Mouse (Mus musculus): Measurements from ENCODE around the gene Rplp1. TPM values are rescaled to one million over a fixed set of nuclear protein-coding genes. Genes with fewer than 3 reads are reported as not detected.

Rplp1 gene
- polyA plus RNA-seq (2014; fragmentation: Nextera tagmentation; extraction: Ambion mirVana), result 1,074 and 1,150 TPM in 2 replicates

- H3K27ac ChIP-seq (ENCODE audit: low read depth, low read length), result peak within 1 kb of the TSS; percentile 80
- H3K27me3 ChIP-seq (ENCODE audit: control insufficient read depth, insufficient read depth, low read length), result no peaks in the 10 kb centered on the region
- H3K4me2 ChIP-seq (ENCODE audit: low read depth), result peak within 1 kb of the TSS; percentile 51
- DNase-seq (ENCODE audit: low spot score), result peak; percentile 95
- under 1% methylated on average over 70 of the region's 70 CpGs for WGBS
- H3K9ac ChIP-seq (ENCODE audit: low read length), result peak within 1 kb of the TSS; percentile 88
- H3K4me3 ChIP-seq (ENCODE audit: low read depth, low read length), result peak within 1 kb of the TSS; percentile 93
- H3K9me3 ChIP-seq (ENCODE audit: control insufficient read depth, low read length), result no peaks in the 10 kb centered on the region
- H3K4me1 ChIP-seq (ENCODE audit: control insufficient read depth, insufficient read depth, low read length), result peaks cover 4% of the 10 kb centered on the region; the same call in 1 of the 2 replicates
- peak; percentile 89 for ATAC-seq (ENCODE audit: insufficient read depth, low FRiP score, low TSS enrichment)
- peaks cover 14% of the 10 kb centered on the region; the same call in 1 of the 2 replicates for H3K36me3 ChIP-seq (ENCODE audit: control insufficient read depth, insufficient read depth, low read length)
Measured at GRCm38 (mm10) chr9:61914203-61914916, at the start of gene Rplp1. Rplp1 (minus strand) TSS chr9:61914542.

GRCm38 (mm10) chr9:61963356-61963755 lies 49.0 kb upstream of the Rplp1 start:
- WGBS, result 82% methylated on average over 6 of the region's 6 CpGs

GRCm38 (mm10) chr9:61961181-61961580 lies 46.8 kb upstream of the Rplp1 start:
- no peak for DNase-seq (ENCODE audit: low spot score)
- Histone ChIP-seq H3K9ac (ENCODE audit: low read length) (no peak overlapping the region), H3K27me3 (ENCODE audit: control insufficient read depth, insufficient read depth, low read length) (no peaks in the 10 kb centered on the region), H3K36me3 (ENCODE audit: control insufficient read depth, insufficient read depth, low read length) (no peaks in the 10 kb centered on the region), H3K4me1 (ENCODE audit: control insufficient read depth, insufficient read depth, low read length) (no peaks in the 10 kb centered on the region), H3K4me3 (ENCODE audit: low read depth, low read length) (no peak overlapping the region), H3K9me3 (ENCODE audit: control insufficient read depth, low read length) (no peaks in the 10 kb centered on the region), H3K27ac (ENCODE audit: low read depth, low read length) (no peak overlapping the region), H3K4me2 (ENCODE audit: low read depth) (no peak overlapping the region)
- ATAC-seq (ENCODE audit: insufficient read depth, low FRiP score, low TSS enrichment), result no peak
- WGBS, result 83% methylated on average over 4 of the region's 4 CpGs

More at GRCm38 (mm10) chr9:61963356-61963755, 49.0 kb upstream of the Rplp1 start:
- no peak overlapping the region for H3K9ac ChIP-seq (ENCODE audit: low read length)
- ATAC-seq (ENCODE audit: insufficient read depth, low FRiP score, low TSS enrichment) (no peak), DNase-seq (ENCODE audit: low spot score) (no peak)
- H3K9me3 ChIP-seq (ENCODE audit: control insufficient read depth, low read length), result no peaks in the 10 kb centered on the region
- no peak overlapping the region for H3K4me3 ChIP-seq (ENCODE audit: low read depth, low read length)
- H3K36me3 ChIP-seq (ENCODE audit: control insufficient read depth, insufficient read depth, low read length), result no peaks in the 10 kb centered on the region
- no peak overlapping the region for H3K27ac ChIP-seq (ENCODE audit: low read depth, low read length)
- H3K27me3 ChIP-seq (ENCODE audit: control insufficient read depth, insufficient read depth, low read length), result no peaks in the 10 kb centered on the region
- no peaks in the 10 kb centered on the region for H3K4me1 ChIP-seq (ENCODE audit: control insufficient read depth, insufficient read depth, low read length)
- H3K4me2 ChIP-seq (ENCODE audit: low read depth), result no peak overlapping the region

- Histone ChIP-seq H3K4me1 (ENCODE audit: control insufficient read depth, insufficient read depth, low read length) (no peaks in the 10 kb centered on the region), H3K4me3 (ENCODE audit: low read depth, low read length) (no peak overlapping the region), H3K9me3 (ENCODE audit: control insufficient read depth, low read length) (no peaks in the 10 kb centered on the region), H3K27me3 (ENCODE audit: control insufficient read depth, insufficient read depth, low read length) (no peaks in the 10 kb centered on the region), H3K36me3 (ENCODE audit: control insufficient read depth, insufficient read depth, low read length) (no peaks in the 10 kb centered on the region), H3K27ac (ENCODE audit: low read depth, low read length) (no peak overlapping the region), H3K9ac (ENCODE audit: low read length) (no peak overlapping the region), H3K4me2 (ENCODE audit: low read depth) (no peak overlapping the region)
- no peak for ATAC-seq (ENCODE audit: insufficient read depth, low FRiP score, low TSS enrichment)
- 70% methylated on average over 5 of the region's 5 CpGs for WGBS
- DNase-seq (ENCODE audit: low spot score), result no peak
Measured at GRCm38 (mm10) chr9:61960753-61961152, 46.4 kb upstream of the Rplp1 start.

- Histone ChIP-seq H3K4me2 (ENCODE audit: low read depth) (no peak overlapping the region), H3K27me3 (ENCODE audit: control insufficient read depth, insufficient read depth, low read length) (no peaks in the 10 kb centered on the region), H3K9ac (ENCODE audit: low read length) (no peak overlapping the region), H3K36me3 (ENCODE audit: control insufficient read depth, insufficient read depth, low read length) (no peaks in the 10 kb centered on the region), H3K4me3 (ENCODE audit: low read depth, low read length) (no peak overlapping the region), H3K9me3 (ENCODE audit: control insufficient read depth, low read length) (no peaks in the 10 kb centered on the region), H3K27ac (ENCODE audit: low read depth, low read length) (no peak overlapping the region), H3K4me1 (ENCODE audit: control insufficient read depth, insufficient read depth, low read length) (no peaks in the 10 kb centered on the region)
- no peak for ATAC-seq (ENCODE audit: insufficient read depth, low FRiP score, low TSS enrichment)
- 90% methylated on average over 1 of the region's 1 CpGs for WGBS
- DNase-seq (ENCODE audit: low spot score), result no peak
Measured at GRCm38 (mm10) chr9:61959921-61960569, 45.7 kb upstream of the Rplp1 start.

GRCm38 (mm10) chr9:61954707-61955106 lies 40.4 kb upstream of the Rplp1 start:
- ATAC-seq (ENCODE audit: insufficient read depth, low FRiP score, low TSS enrichment) (no peak), DNase-seq (ENCODE audit: low spot score) (no peak)
- H3K36me3 ChIP-seq (ENCODE audit: control insufficient read depth, insufficient read depth, low read length), result no peaks in the 10 kb centered on the region

GRCm38 (mm10) chr9:61952241-61952640 lies 37.9 kb upstream of the Rplp1 start:
- DNase-seq (ENCODE audit: low spot score), result no peak
- H3K4me3 ChIP-seq (ENCODE audit: low read depth, low read length), result no peak overlapping the region
- H3K4me2 ChIP-seq (ENCODE audit: low read depth), result no peak overlapping the region
- H3K9ac ChIP-seq (ENCODE audit: low read length), result no peak overlapping the region
- no peak for ATAC-seq (ENCODE audit: insufficient read depth, low FRiP score, low TSS enrichment)
- no peaks in the 10 kb centered on the region for H3K36me3 ChIP-seq (ENCODE audit: control insufficient read depth, insufficient read depth, low read length)
- H3K27ac ChIP-seq (ENCODE audit: low read depth, low read length), result no peak overlapping the region
- H3K4me1 ChIP-seq (ENCODE audit: control insufficient read depth, insufficient read depth, low read length), result peaks cover 7% of the 10 kb centered on the region
- 53% methylated on average over 7 of the region's 7 CpGs for WGBS
- no peaks in the 10 kb centered on the region for H3K9me3 ChIP-seq (ENCODE audit: control insufficient read depth, low read length)
- no peaks in the 10 kb centered on the region for H3K27me3 ChIP-seq (ENCODE audit: control insufficient read depth, insufficient read depth, low read length)

More at GRCm38 (mm10) chr9:61954707-61955106, 40.4 kb upstream of the Rplp1 start:
- H3K27ac ChIP-seq (ENCODE audit: low read depth, low read length), result no peak overlapping the region
- no peaks in the 10 kb centered on the region for H3K9me3 ChIP-seq (ENCODE audit: control insufficient read depth, low read length)
- H3K9ac ChIP-seq (ENCODE audit: low read length), result no peak overlapping the region
- no peaks in the 10 kb centered on the region for H3K4me1 ChIP-seq (ENCODE audit: control insufficient read depth, insufficient read depth, low read length)
- H3K4me2 ChIP-seq (ENCODE audit: low read depth), result no peak overlapping the region
- H3K4me3 ChIP-seq (ENCODE audit: low read depth, low read length), result no peak overlapping the region
- no peaks in the 10 kb centered on the region for H3K27me3 ChIP-seq (ENCODE audit: control insufficient read depth, insufficient read depth, low read length)

GRCm38 (mm10) chr9:61947402-61948346 lies 33.3 kb upstream of the Rplp1 start:
- H3K9me3 ChIP-seq (ENCODE audit: control insufficient read depth, low read length), result no peaks in the 10 kb centered on the region
- WGBS, result 10% methylated on average over 24 of the region's 24 CpGs
- no peak overlapping the region for H3K27ac ChIP-seq (ENCODE audit: low read depth, low read length)
- peaks cover 7% of the 10 kb centered on the region for H3K4me1 ChIP-seq (ENCODE audit: control insufficient read depth, insufficient read depth, low read length)
- H3K4me3 ChIP-seq (ENCODE audit: low read depth, low read length), result peak overlapping the region; percentile 90
- H3K27me3 ChIP-seq (ENCODE audit: control insufficient read depth, insufficient read depth, low read length), result no peaks in the 10 kb centered on the region
- no peaks in the 10 kb centered on the region for H3K36me3 ChIP-seq (ENCODE audit: control insufficient read depth, insufficient read depth, low read length)
- H3K4me2 ChIP-seq (ENCODE audit: low read depth), result peak overlapping the region; percentile 76
- peak overlapping the region; percentile 9; the same call in 1 of the 2 replicates for H3K9ac ChIP-seq (ENCODE audit: low read length)
- ATAC-seq (ENCODE audit: insufficient read depth, low FRiP score, low TSS enrichment), result peak; percentile 66
- DNase-seq (ENCODE audit: low spot score), result peak; percentile 90

All from neural tube, embryonic 11.5 days (tissue).